Mouse (Mus musculus) MEL-GATA-1-ER (cell line): ENCODE measurements around the gene Thada.
"Not testable (repeated sequence)": the region's sequence is repeated elsewhere in the genome, so short reads cannot be mapped to it uniquely, and the experiment has no call there.

Experiments used
- DNase-seq: peaks from one replicate; pipeline ENCODE4 v3.0.0-alpha.2; 2012; ENCODE audit warnings: low read depth; ENCODE audit errors: extremely low read depth

The Thada gene

DNA sequence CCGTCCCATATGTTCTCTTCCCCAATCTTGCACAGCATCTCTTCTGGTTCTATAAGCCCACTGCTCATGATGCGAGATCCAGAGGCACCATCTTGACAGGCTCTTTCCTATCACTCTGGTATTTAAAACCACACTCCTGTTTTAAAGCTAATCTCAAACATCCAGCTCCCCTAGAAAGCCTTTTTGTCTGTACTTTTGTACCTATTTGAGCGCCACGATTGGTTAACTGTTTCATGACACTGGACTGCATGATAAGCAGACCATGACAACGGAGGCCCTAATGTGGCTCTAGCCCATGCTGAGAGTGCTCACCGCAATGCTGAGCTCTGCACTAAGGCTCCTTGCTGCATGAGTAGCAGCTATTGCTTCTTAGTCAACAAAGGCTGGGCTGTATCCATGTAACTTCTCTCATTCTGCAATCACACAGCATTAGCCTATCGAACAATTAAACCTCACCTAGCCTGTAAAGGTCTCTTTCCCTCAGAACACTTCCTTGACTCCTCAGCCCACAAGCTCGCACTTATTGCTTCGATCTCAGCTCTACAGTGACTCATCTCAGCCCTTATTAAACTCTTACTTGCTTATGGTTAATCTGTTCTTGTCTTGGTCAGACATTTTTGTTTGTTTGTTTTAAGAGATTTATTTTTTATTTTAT is 203.6 kb downstream of the Thada start:
- DNase-seq, result no peak

DNA sequence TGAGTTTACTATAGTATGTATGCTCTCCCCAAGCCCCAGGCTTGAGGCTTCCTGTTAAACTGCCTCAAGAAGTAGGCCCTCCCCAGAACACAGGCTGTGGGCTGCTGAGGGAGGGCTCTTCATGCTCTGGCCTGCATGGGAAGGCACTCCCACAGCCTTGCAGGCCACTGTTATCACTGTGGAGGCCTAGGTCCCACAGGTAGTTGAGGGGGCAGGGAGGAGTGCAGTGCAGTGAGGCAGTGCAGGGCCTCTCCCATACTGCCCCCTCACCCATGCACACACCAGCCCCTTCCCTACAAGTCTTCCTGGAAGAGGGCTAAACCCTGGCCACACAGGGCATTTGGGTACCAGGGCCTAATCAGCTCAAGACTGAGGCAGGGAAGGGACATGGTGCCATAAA is 205.0 kb downstream of the Thada start:
- no peak for DNase-seq

DNA sequence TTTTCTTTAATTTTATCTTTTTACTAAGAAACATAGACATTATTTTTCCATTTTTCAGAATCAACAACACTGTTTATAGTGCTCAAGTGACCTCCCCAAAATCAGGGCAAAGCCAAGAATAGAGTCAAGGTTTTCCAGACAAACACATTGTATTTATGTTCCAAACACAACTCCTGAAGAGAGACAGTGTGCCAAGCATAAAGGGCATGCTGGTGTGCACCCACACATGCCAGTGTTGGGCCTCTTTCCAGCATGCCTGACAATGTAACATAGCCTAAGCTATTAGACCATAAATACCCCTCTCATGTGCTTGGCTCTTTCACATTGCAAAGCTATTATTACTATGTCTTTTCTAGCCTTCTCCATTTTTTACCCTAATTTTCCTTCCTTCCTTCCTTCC is 205.8 kb downstream of the Thada start:
- no peak for DNase-seq

DNA sequence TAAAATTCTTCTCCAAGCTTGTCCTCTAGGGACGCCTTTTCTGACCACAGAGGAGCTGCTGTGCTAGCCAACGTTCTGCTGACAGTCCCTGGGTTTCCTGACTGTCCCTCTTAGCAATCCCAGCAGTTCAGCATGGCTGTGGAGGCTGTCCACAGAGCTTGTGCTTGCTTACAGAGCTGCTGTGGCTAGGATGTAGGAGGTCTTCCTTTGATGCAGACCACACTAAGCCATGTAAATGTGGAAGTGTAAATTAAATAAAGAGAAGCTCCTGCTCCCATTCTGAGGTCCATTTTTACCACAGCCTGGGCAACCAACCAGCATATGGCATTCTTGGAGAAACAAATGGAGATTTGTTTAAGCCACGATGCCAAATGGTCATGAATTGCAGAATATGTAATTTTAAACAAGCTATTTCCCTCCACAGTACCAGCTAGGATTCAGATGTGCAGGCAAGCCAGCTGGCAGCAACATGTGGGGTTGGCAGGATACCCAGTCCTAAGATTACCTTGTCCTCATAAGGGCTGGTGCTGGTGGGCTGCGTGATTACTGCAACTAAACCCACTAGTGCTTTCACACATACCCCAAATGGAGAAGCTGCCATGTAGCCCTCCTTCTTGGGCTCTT is 207.3 kb downstream of the Thada start:
- no peak for DNase-seq

DNA sequence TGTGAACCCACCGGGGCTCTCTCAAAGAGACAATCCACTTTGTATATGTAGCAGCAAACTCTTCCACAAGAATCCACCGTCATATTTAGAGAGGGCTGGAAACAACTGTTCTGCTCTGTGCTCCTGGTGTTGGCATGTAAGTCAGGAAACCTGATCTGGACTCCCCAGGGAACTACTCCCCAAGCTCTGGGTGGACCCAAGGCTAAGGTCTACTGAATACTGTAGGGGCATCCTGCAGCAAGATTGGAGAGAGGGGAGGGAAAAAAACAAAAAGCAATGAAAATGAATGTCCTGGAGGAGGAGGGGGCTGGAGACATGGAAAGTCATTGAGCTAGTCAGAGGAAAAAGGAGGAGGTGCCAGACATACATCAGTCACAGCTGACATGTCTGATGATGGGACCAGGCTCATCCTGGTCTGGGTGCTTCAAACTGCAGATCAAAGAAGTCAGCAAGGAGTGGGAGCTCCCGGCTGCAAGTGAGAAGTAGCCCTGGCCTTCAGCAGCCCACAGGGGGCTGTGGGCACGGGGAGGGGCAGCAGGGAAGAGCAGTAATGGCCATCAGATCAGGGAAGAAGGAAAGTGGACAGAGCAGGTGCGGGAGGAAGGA is 208.0 kb downstream of the Thada start:
- no peak for DNase-seq

DNA sequence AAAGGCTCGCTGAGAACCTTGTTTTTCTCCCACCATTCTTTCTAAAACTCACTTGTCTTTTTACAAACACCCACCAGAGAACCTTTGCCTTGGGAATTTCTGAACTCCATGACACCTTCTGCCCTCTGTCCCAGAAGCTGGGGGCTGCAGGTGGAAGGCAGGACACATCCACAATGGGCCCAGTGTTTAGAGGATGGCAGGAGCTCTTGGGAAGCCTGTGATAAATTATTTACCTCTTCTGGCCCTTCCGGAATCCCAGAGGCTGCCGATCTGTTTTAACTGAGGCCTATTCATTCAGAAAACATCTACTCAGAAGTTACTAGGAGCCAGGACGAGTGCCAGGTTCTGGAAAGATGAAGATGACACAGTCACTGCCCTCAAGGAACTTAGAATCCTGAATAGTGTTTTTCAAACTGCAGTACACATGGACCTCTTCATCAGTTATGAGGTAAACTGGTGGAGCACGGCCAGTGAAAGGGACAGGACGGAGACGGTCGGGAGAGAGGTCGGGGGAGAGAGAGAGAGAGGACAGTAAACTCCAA is 209.7 kb downstream of the Thada start:
- DNase-seq, result no peak

DNA sequence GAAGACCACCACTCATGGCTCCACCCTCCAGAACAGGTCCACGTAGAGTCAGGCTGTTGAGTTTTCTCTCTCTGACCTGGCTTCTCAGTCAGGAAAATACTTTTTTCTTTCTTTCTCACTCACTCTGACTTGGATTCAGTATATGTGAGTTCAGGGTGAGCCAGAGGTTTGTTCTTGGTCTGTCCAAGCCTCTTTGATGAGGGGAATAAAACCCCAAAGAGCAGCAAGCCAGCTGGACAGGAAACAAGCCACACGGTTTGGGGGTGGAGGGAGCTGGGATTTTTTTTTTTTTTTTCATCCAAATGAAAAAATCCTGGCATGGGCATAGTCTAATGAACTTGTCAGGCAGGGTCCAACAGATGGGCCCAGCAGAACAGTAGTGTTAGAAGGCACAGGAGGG is 210.2 kb downstream of the Thada start:
- no peak for DNase-seq

DNA sequence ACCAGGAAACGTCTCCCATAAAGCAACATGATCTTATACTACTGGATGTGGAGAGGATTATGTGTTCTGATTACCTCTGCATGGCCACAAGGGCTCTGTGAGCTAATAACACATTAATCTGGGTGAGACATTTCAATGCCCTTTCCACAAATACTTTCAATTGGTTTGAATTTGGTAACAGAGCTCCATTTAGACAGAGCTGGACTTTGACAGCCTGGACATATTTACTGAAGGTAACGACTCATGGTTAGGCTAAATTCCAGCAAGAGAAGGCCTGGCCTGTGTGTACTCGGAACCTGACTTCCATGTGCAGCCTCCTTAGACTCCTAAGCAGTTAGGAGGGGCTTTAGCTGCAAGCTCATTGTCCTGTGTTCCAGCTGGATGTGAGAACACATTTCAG is 214.6 kb downstream of the Thada start:
- no peak for DNase-seq

DNA sequence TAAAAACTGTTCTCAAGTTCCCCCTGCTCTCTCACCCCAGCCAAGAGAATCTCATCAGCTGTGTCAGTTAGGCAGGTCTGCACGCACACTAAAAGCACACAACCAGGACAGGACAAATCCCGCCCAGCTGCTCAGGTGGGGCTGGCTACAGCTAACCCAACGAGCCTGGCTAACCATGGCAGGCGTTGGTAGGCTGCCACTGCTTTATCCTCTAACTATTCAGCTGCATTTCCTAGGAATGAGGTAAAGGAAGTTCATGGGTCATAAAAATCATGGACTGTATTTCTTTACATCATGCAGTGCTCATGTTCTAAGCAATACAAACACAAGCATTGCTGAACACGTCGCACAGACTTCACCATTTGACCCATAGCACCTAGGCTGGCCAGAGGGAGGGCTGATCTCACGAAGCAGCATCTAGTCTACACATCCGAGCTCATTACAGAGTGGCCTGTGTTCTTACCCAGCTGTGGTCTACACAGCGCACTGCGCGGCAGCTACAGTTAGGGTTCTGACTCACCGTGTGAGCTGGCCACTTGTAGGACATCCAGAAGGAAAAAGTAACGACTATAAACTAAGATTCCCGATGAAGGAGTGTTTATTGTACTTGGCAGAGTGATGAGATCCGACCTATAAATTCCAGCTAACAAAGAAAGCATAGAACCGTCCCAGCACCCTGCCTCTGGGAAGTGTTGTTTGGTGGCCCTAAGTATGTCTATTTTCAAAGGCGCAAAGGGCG is 221.7 kb downstream of the Thada start:
- no peak for DNase-seq

DNA sequence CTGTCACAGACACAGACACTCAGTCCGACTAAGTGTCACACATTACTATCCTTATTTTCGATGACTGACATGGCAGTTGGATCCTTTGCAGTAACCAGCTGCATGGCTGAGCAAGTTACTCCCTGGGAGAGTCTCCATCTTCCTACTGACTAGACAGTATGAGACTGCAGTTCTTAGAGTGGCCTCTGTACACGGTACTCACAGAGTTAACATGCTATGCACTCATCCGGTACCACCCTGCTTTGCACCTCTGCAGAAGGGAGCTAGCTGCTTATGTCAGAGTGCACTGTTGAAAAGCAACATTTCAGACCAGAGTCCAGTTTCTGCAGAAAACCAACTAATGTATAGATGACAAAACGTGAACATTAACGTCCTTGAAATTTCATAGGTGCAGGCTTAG is 222.2 kb downstream of the Thada start:
- no peak for DNase-seq

DNA sequence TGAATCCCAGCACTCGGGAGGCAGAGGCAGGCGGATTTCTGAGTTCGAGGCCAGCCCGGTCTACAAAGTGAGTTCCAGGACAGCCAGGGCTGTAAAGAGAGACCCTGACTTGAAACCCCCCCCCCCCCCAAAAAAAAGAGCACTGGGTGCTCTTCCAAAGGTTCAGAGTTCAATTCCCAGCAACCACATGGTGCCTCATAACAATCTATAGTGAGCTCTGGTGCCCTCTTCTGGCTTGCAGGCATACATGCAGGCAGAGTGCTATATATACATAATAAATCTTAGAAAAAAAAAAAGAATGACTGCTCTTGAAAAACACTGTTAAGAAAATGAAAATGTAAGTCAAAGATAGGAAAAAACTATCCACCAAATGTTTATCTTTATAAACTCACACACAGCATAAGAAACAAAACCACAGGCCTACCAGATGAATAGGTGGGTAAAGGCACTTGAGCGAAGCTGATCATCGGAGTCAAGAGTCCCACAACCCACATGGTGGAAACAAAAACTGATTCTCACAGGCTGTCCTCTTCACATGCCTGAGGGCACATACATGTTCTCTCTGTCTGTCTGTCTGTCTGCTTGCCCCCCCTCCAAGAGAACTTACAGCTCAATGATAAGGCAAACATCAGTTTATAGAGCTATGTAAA is 224.6 kb downstream of the Thada start:
- DNase-seq, result no peak

DNA sequence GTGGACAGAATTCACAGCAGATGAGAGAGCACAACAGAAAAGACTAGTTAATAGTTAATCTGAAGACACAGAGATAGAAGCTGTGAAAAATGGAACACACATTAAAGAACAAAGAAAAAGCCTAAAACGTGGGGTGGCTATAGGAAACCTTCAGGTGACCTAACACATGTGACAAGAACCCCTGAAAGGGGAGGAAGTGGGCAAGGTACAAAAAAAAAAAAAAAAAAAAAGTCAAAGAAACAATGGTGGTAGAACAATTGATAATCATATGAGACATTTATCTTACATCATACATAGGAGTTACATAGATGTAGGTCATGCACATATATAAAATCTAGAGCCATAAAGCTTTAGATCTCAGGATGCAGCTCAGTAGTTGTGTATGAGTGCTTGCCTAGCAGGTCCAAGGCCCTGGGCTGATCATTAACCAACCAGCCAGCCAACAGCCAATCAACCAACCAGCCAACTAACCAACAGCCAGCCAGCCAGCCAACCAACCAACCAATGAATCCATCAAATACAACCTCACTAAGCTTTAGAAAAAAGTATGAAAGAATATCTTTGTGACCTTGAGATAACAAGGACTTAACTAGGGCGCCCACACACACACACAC is 226.2 kb downstream of the Thada start:
- no peak for DNase-seq

DNA sequence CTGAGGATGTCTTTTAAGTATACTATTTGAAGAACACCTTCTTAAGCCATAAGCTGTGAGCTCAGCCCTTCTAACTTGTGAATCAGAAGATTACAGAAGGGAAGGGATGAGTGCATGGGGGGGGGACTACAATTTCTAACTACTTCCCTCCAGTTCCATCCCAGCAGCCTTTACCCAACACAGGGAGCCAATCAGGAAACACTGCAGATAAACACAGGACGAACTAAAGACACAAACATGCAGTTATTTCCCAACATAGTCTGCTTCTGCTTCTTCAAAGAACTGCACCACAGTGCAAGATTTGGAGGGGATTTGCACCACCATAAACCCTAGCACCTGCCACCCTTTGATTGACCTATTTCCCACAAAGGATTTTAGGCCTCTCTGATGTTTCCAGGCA is 227.8 kb downstream of the Thada start:
- no peak for DNase-seq

DNA sequence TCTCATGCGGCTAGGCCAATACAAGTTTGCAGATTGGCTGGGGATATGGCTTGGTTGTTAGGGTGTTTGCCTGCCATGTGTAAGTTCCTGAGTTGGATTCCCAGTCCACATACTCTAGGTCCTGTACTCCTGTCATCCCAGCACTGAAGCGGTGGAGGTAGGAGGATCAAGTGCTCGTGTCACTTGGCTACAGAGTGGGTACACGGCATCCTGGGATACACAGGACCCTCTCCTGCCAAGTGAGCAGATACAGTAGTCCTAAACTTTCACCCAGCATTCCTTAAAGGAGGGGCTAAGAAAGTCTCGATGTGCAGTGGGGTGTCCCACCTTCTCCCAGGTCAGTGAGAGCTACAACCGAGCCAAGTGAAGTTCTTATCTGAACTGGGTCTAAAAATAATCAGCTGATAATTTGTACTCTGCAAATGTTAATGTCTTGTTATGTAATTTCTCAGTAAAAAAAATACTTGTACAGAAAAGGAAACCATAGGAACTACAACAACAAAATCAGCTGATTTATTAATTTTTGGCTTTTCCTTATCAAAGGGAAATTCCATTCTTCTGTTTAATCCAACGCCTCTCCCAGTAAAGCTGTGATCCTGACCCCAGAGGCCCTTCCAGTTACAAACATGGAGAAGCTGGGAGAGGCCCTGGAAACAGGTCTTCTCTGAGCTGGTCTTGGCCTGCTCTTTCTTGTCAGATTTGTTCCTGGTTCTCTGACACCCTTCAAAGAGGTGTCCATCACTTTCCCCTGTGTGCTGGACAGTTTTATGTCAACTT is 229.0 kb downstream of the Thada start:
- DNase-seq, result no peak

DNA sequence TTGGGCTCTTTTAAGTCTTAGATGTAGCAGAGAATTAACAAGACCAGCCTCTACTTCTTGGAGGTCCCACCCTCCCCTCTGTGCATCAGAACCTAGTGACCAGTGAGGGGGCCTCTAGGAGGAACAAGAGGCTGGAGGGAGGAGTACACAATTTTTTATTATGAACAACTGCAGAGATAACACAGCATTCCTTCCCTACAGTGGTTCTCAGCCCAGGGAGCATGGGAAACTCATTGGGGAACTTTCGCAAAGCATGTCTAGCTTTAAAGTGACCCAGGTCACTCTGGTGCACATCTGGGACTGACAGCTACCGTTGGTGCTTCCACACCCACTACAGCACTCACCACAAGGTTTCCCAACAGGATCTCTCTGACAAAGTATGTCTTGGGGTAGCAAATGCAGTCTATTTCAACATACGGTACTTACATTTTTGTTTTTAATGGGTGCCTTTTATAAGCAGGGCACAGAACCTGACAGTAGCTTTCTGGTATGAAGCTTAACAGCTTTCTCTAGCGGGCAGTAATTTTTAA is 230.5 kb downstream of the Thada start:
- no peak for DNase-seq

DNA sequence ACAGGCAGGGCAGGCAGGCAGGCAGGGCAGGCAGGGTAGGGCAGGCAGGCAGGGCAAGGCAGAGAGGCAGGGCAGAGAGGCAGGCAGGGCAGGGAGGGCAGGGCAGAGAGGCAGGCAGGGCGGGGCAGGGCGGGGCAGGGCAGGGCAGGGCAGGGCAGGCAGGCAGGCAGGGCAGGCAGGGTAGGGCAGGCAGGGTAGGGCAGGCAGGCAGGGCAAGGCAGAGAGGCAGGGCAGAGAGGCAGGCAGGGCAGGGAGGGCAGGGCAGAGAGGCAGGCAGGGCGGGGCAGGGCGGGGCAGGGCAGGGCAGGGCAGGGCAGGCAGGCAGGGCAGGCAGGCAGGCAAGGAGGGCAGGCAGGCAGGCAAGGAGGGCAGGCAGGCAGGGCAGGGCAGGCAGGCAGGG is 231.2 kb downstream of the Thada start:
- not testable (repeated sequence) for DNase-seq

DNA sequence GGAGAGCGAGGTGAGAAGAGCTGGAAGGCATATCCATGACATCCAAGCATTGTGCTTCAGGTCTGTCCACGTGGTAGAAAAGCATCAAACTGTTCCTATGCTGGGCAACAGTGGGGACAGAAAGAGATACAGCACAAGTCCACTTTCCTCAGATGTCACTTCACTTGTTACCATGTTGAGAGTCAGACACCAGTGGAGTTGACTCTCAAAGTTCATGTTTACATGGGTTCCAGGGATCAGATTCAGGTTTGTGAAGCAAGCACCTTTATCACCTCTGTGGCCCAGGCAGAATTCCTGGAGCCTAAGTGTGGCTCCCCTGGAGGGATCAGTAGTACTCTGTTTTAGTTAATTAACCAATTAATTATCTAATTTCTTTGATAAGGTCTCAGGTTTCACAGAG is 232.2 kb downstream of the Thada start:
- DNase-seq, result no peak

DNA sequence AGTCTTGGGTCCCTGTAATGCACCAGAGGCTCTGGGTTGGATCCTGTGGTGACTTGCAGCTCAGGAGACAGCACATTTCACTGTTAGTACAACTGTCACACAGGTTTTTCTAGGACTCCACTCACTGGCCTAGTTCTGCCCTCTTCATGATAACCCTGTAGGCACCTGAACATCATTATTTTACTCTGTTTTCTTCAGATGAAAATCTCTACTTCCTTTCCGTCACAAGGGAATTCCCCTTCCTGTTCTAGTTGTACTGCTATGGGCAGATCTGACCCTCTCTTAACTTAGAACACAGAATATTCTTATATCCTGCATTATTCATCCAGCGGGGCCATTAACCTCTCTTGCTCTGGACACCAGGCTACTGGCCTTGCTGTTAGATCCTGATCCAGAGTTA is 234.6 kb downstream of the Thada start:
- DNase-seq, result no peak

DNA sequence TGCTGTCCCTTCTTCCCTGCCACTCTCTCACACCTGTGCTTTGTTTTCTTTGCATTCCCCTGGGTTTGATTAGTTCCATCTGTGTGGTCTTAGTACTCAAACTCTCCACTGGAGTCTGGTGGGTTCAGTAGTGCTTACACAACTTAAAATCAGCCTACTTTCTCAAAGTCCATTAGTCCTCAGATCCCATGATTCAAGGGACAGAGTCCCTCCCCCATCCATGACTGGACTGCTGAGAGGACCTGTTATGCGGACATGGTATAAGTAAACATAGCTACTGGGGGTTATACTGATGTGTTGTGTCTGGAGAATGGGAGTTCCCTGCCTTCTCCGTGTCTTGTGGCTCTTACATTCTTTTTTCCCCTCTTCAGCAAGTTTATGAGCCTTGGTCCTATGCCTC is 237.8 kb downstream of the Thada start:
- DNase-seq, result no peak

DNA sequence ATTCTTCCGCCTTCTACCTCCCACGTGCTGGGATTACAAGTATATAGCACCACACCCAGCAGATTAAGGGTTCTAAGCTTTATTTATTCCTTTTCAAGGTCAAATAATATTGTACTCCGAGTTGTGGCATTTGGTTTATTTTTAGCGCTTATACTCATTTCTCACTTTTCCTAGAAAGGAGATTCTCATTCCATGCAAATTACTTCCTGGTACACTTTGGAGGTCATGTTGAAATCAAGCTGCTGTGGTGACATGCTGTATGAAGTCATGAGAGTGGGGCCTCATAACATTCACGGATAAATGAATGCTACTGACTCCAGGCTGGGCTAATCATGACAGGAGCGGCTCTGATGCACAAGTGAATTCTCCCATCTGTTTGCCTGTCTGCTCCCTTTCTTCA is 239.3 kb downstream of the Thada start:
- no peak for DNase-seq
